Mouse (Mus musculus): ENCODE data around the gene Hectd2. TPM values are rescaled to one million over a fixed set of nuclear protein-coding genes. Genes with fewer than 3 reads are reported as not detected.

Gene Hectd2
- polyA plus RNA-seq, 1 experiment from 2014 or later = 8.1 TPM

- WGBS = 76% methylated on average over 11 of the region's 11 CpGs
- no peaks in the 10 kb centered on the region for H3K36me3 ChIP-seq
- H3K27ac ChIP-seq (replicated peaks) = no peak overlapping the region
- 0 out of 2 replicates have a peak, but pooled peaks cover 5% of the 10 kb centered on the region for H3K27me3 ChIP-seq
- H3K4me2 ChIP-seq = no peak overlapping the region
- H3K9me3 ChIP-seq = no peaks in the 10 kb centered on the region
- H3K4me3 ChIP-seq = no peak overlapping the region
- H3K4me1 ChIP-seq (replicated peaks) = peaks cover 33% of the 10 kb centered on the region
- no peak overlapping the region for H3K9ac ChIP-seq
- no peak for ATAC-seq (ENCODE audit: low read depth)
Measured at GRCm38 (mm10) chr19:36536929-36537328, 17.5 kb upstream of the Hectd2 start.

- no peak overlapping the region for H3K4me2 ChIP-seq
- H3K9me3 ChIP-seq = no peaks in the 10 kb centered on the region
- no peak overlapping the region for H3K4me3 ChIP-seq
- ATAC-seq (ENCODE audit: low read depth) = no peak
- 5% methylated on average over 4 of the region's 4 CpGs for WGBS
- peaks cover 33% of the 10 kb centered on the region for H3K4me1 ChIP-seq (replicated peaks)
- no peak overlapping the region for H3K9ac ChIP-seq
- H3K27ac ChIP-seq (replicated peaks) = no peak overlapping the region
- 0 out of 2 replicates have a peak, but pooled peaks cover 5% of the 10 kb centered on the region for H3K27me3 ChIP-seq
- no peaks in the 10 kb centered on the region for H3K36me3 ChIP-seq
Measured at GRCm38 (mm10) chr19:36538528-36538927, 15.9 kb upstream of the Hectd2 start.

- Histone ChIP-seq H3K4me1 (replicated peaks) (peaks cover 28% of the 10 kb centered on the region), H3K27me3 (0 out of 2 replicates have a peak, but pooled peaks cover 5% of the 10 kb centered on the region), H3K4me2 (no peak overlapping the region), H3K9me3 (no peaks in the 10 kb centered on the region), H3K4me3 (no peak overlapping the region), H3K9ac (no peak overlapping the region), H3K36me3 (no peaks in the 10 kb centered on the region), H3K27ac (replicated peaks) (no peak overlapping the region)
- no peak for ATAC-seq (ENCODE audit: low read depth)
- 93% methylated on average over 2 of the region's 2 CpGs for WGBS
Measured at GRCm38 (mm10) chr19:36539311-36539710, 15.1 kb upstream of the Hectd2 start.

GRCm38 (mm10) chr19:36540012-36540606 lies 14.3 kb upstream of the Hectd2 start:
- no peaks in the 10 kb centered on the region for H3K9me3 ChIP-seq
- no peak overlapping the region for H3K27ac ChIP-seq (replicated peaks)
- no peak overlapping the region for H3K4me3 ChIP-seq
- peaks cover 20% of the 10 kb centered on the region for H3K4me1 ChIP-seq (replicated peaks)
- H3K4me2 ChIP-seq = no peak overlapping the region
- no peaks in the 10 kb centered on the region for H3K36me3 ChIP-seq
- 0 out of 2 replicates have a peak, but pooled peaks cover 5% of the 10 kb centered on the region for H3K27me3 ChIP-seq
- 85% methylated on average over 10 of the region's 10 CpGs for WGBS
- no peak for ATAC-seq (ENCODE audit: low read depth)
- no peak overlapping the region for H3K9ac ChIP-seq

- Histone ChIP-seq H3K9ac (no peak overlapping the region), H3K36me3 (no peaks in the 10 kb centered on the region), H3K4me2 (no peak overlapping the region), H3K9me3 (no peaks in the 10 kb centered on the region), H3K4me1 (replicated peaks) (peaks cover 13% of the 10 kb centered on the region), H3K4me3 (no peak overlapping the region), H3K27me3 (0 out of 2 replicates have a peak, but pooled peaks cover 5% of the 10 kb centered on the region), H3K27ac (replicated peaks) (no peak overlapping the region)
- WGBS = 74% methylated on average over 7 of the region's 7 CpGs
- no peak for ATAC-seq (ENCODE audit: low read depth)
Measured at GRCm38 (mm10) chr19:36540776-36541175, 13.7 kb upstream of the Hectd2 start.

- Histone ChIP-seq H3K9ac (peak overlapping the region; percentile 88), H3K27me3 (peaks cover 10% of the 10 kb centered on the region), H3K36me3 (no peaks in the 10 kb centered on the region), H3K4me1 (replicated peaks) (peaks cover 15% of the 10 kb centered on the region), H3K4me2 (peak overlapping the region; percentile 85), H3K4me3 (peak overlapping the region; percentile 70), H3K9me3 (no peaks in the 10 kb centered on the region), H3K27ac (replicated peaks) (peak overlapping the region; percentile 83)
- 5% methylated on average over 20 of the region's 20 CpGs for WGBS
- ATAC-seq (ENCODE audit: low read depth) = peak; percentile 30; the same call in 1 of the 2 replicates
Measured at GRCm38 (mm10) chr19:36553561-36554045, 836 bp upstream of the Hectd2 start.

GRCm38 (mm10) chr19:36554785-36555595 lies 551 bp downstream of the Hectd2 start:
- Histone ChIP-seq H3K4me2 (peak overlapping the region; percentile 74), H3K4me3 (peak overlapping the region; percentile 70), H3K9ac (peak overlapping the region; percentile 91), H3K27ac (replicated peaks) (peak overlapping the region; percentile 92), H3K9me3 (no peaks in the 10 kb centered on the region), H3K27me3 (peaks cover 10% of the 10 kb centered on the region), H3K36me3 (no peaks in the 10 kb centered on the region), H3K4me1 (replicated peaks) (peaks cover 15% of the 10 kb centered on the region)
- peak; percentile 68 for ATAC-seq (ENCODE audit: low read depth)
- WGBS = under 1% methylated on average over 40 of the region's 53 CpGs

GRCm38 (mm10) chr19:36559331-36559730 lies 4.9 kb downstream of the Hectd2 start:
- WGBS = 82% methylated on average over 5 of the region's 5 CpGs
- H3K9ac ChIP-seq = no peak overlapping the region
- no peaks in the 10 kb centered on the region for H3K27me3 ChIP-seq
- no peak for ATAC-seq (ENCODE audit: low read depth)
- peaks cover 12% of the 10 kb centered on the region for H3K4me1 ChIP-seq (replicated peaks)
- no peak overlapping the region for H3K4me3 ChIP-seq
- no peaks in the 10 kb centered on the region for H3K9me3 ChIP-seq
- H3K36me3 ChIP-seq = no peaks in the 10 kb centered on the region
- H3K4me2 ChIP-seq = no peak overlapping the region
- no peak overlapping the region for H3K27ac ChIP-seq (replicated peaks)

- WGBS = 32% methylated on average over 2 of the region's 2 CpGs
- H3K27me3 ChIP-seq = no peaks in the 10 kb centered on the region
- no peaks in the 10 kb centered on the region for H3K36me3 ChIP-seq
- H3K9ac ChIP-seq = no peak overlapping the region
- H3K27ac ChIP-seq (replicated peaks) = no peak overlapping the region
- H3K9me3 ChIP-seq = no peaks in the 10 kb centered on the region
- peaks cover 19% of the 10 kb centered on the region for H3K4me1 ChIP-seq (replicated peaks)
- H3K4me2 ChIP-seq = no peak overlapping the region
- H3K4me3 ChIP-seq = no peak overlapping the region
- no peak for ATAC-seq (ENCODE audit: low read depth)
Measured at GRCm38 (mm10) chr19:36560160-36560559, 5.7 kb downstream of the Hectd2 start.

- H3K4me3 ChIP-seq = no peak overlapping the region
- no peaks in the 10 kb centered on the region for H3K36me3 ChIP-seq
- peaks cover 14% of the 10 kb centered on the region for H3K4me1 ChIP-seq (replicated peaks)
- no peak overlapping the region for H3K4me2 ChIP-seq
- H3K9me3 ChIP-seq = no peaks in the 10 kb centered on the region
- H3K27ac ChIP-seq (replicated peaks) = no peak overlapping the region
- no peak for ATAC-seq (ENCODE audit: low read depth)
- no peaks in the 10 kb centered on the region for H3K27me3 ChIP-seq
- WGBS = 72% methylated on average over 2 of the region's 2 CpGs
- H3K9ac ChIP-seq = no peak overlapping the region
Measured at GRCm38 (mm10) chr19:36561171-36561570, 6.7 kb downstream of the Hectd2 start.

- no peaks in the 10 kb centered on the region for H3K9me3 ChIP-seq
- H3K27ac ChIP-seq (replicated peaks) = no peak overlapping the region
- H3K4me3 ChIP-seq = no peak overlapping the region
- H3K36me3 ChIP-seq = no peaks in the 10 kb centered on the region
- H3K4me2 ChIP-seq = no peak overlapping the region
- no peak for ATAC-seq (ENCODE audit: low read depth)
- H3K27me3 ChIP-seq = no peaks in the 10 kb centered on the region
- 59% methylated on average over 2 of the region's 2 CpGs for WGBS
- H3K4me1 ChIP-seq (replicated peaks) = peaks cover 8% of the 10 kb centered on the region
- H3K9ac ChIP-seq = no peak overlapping the region
Measured at GRCm38 (mm10) chr19:36564396-36564795, 10.0 kb downstream of the Hectd2 start.

GRCm38 (mm10) chr19:36573986-36574385 lies 19.5 kb downstream of the Hectd2 start:
- peaks cover 8% of the 10 kb centered on the region; the same call in 1 of the 2 replicates for H3K36me3 ChIP-seq
- H3K4me2 ChIP-seq = no peak overlapping the region
- no peaks in the 10 kb centered on the region for H3K9me3 ChIP-seq
- 65% methylated on average over 3 of the region's 3 CpGs for WGBS
- no peaks in the 10 kb centered on the region for H3K4me1 ChIP-seq (replicated peaks)
- no peak overlapping the region for H3K9ac ChIP-seq
- no peaks in the 10 kb centered on the region for H3K27me3 ChIP-seq
- no peak for ATAC-seq (ENCODE audit: low read depth)
- no peak overlapping the region for H3K27ac ChIP-seq (replicated peaks)
- H3K4me3 ChIP-seq = no peak overlapping the region
